Mouse (Mus musculus) CD4-positive naive resting alpha-beta T cell, adult 57 days (primary cell): Measurements from ENCODE around the gene Lrrc3c. TPM values are rescaled to one million over a fixed set of nuclear protein-coding genes. Genes with fewer than 3 reads are reported as not detected.

Source experiments
- total RNA-seq: library from RNA; stranded (reverse); gene quantifications from one replicate; pipeline ENCODE4 v1.2.4, GENCODE M21; 2023

Lrrc3c gene
- not detected for total RNA-seq

GRCm38 (mm10) chr11:98597991-98598390 is at the start of gene Lrrc3c:
Gene Lrrc3c (plus strand): TSS chr11:98598291.

DNA sequence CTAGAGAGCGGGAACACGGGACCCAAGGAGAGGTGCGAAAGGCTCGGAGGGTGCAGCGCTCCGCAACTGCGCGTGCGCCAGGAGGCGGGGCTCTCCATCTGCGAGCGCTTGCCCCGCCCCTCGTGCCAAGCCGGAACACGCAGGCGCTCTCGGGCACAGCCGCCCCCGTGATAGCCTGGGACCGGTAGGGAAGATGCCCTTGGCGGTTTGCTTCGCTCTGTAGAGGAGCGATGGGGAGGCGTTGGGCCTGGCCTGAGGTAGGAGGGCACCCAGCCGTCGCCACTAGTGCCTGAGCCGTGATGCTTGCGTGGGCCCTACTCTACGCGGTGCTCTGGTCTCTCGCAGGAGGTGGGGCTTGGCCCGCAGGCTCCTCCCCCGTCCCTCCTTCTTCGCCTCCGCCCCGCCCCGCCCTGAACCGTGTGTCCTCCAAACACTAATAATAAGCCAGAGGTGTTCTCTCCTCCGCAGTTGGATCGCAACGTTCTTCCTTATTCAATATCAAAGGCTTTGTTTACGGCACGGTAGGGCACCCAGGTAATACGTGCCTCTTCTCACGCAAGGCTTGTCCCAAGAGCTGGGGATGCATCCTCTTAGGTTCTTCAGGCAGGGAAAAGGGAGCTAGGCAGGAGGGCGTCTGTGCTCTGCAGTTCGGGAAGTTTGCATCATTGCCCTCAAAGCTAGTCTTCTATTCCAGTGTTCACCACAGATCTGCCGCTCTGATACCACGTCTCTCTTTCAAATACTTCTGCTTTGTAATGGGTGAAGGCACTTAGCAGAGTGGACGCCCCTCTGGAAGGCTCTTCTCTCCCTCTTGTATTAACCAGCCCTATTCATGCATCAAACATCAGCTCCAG is 46.9 kb upstream of the Lrrc3c start, which contains the start of gene Zpbp2:
Gene Zpbp2 (plus strand): TSS at position 123 of the 854 bp plus-strand sequence.

DNA sequence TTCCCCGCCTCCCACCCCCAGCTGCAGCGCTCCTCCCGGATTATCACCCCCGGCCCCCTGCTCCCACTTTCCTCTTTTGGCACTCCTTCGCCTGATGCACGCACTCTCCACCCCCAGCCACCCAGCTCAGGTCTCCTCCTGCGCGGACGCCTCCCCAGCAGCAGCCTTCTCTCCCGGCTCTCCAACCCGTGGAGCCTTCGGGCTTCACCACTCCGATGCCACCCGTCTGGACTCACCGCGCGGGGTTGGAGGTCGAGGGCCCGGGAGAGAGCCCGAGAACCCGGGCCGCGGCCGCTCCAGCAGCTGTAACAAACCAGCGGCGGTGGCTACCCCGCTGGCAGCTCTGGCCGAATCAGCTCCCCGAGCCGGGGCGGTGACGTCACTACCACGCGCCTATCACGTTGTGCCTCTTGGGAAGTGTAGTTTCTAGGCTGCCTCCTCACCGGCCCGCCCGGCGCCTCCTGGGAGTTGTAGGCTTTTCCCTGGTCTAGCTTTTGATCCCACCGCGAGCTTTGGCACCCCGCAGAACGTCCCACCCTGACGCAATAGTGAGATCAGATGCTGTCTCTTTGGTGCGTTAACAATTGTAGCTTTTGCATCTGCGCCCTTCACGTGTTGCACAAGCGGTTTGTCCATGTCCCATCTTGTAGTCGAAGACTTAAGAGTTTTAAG is 11.1 kb upstream of the Lrrc3c start, which contains the start of gene Ormdl3:
Gene Ormdl3 (minus strand): TSS at position 477 of the 672 bp plus-strand sequence.

GRCm38 (mm10) chr11:98625611-98626410 is 27.7 kb downstream of the Lrrc3c start, which contains the start of the genes Gm12355 and Gsdma3:
Gene Gm12355 (minus strand): TSS chr11:98625661.
Gene Gsdma3 (plus strand): TSS chr11:98626360.

DNA sequence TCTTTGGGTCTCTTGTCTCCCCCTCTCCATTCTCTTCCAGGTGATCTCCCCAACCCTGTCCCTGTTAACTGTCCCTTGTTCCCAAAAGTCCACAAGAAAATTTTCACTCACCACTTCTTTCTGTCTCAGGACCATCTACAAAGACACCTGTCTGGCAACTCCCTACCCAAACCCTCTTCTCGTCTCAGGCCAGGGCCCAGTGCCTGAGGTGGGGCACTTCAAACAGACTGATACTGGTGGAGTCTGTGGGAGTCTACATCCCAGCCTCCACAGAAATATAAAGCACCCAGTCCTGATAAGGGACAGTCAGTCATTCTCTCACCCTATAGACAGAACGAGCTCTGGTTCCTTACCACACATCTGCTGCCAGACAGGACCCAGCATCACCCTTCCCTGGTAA is 48.4 kb downstream of the Lrrc3c start, which contains the start of gene Gsdma2:
Gene Gsdma2 (plus strand): TSS at position 301 of the 400 bp plus-strand sequence.

Other genes starting within 250 kb of the Lrrc3c start
- not detected for gene Ppp1r1b, start 249.9 kb upstream of the Lrrc3c start, total RNA-seq
- 43.7 TPM for gene Stard3, start 239.9 kb upstream of the Lrrc3c start, total RNA-seq
- not detected for gene Tcap, start 214.5 kb upstream of the Lrrc3c start, total RNA-seq
- gene Pnmt, start 211.8 kb upstream of the Lrrc3c start, total RNA-seq = not detected
- 9.3 TPM for gene Pgap3, start 197.8 kb upstream of the Lrrc3c start, total RNA-seq
- gene Erbb2, start 185.8 kb upstream of the Lrrc3c start, total RNA-seq = 0.18 TPM
- gene Mien1, start 159.3 kb upstream of the Lrrc3c start, total RNA-seq = 55.7 TPM
- gene Grb7, start 151.9 kb upstream of the Lrrc3c start, total RNA-seq = 1.2 TPM
- gene Ikzf3, start 52.3 kb upstream of the Lrrc3c start, total RNA-seq = 133 TPM
- 5.8 TPM for gene Zpbp2, start 47.2 kb upstream of the Lrrc3c start, total RNA-seq
- gene Ormdl3, start 10.9 kb upstream of the Lrrc3c start, total RNA-seq = 23.7 TPM
- gene Gm12355, start 27.4 kb downstream of the Lrrc3c start, total RNA-seq = 23.9 TPM
- gene Gsdma3, start 28.1 kb downstream of the Lrrc3c start, total RNA-seq = 0.35 TPM
- gene Gsdma2, start 48.5 kb downstream of the Lrrc3c start, total RNA-seq = not detected
- gene Gsdma, start 66.1 kb downstream of the Lrrc3c start, total RNA-seq = not detected
- gene Psmd3, start 84.3 kb downstream of the Lrrc3c start, total RNA-seq = 78.2 TPM
- gene Csf3, start 103.0 kb downstream of the Lrrc3c start, total RNA-seq = not detected
- 75.6 TPM for gene Med24, start 131.1 kb downstream of the Lrrc3c start, total RNA-seq
- 44.0 TPM for gene Thra, start 142.3 kb downstream of the Lrrc3c start, total RNA-seq
- gene Nr1d1, start 177.0 kb downstream of the Lrrc3c start, total RNA-seq = 5.1 TPM
- gene Msl1, start 197.2 kb downstream of the Lrrc3c start, total RNA-seq = 123 TPM
- gene Casc3, start 206.6 kb downstream of the Lrrc3c start, total RNA-seq = 119 TPM
- gene Rapgefl1, start 238.5 kb downstream of the Lrrc3c start, total RNA-seq = not detected